ENCODE assay signal across 8 mouse cellular contexts in genomic region chrX:73096941-73097508, GRCm38 (mm10).
DNase-seq lines count a peak whose midpoint lies in the region.

TSS of gene Xlr3a (minus strand) at chrX:73097095.

- DNase-seq in CD4-positive, CD25-positive, alpha-beta regulatory T cell, adult 2 months (ENCODE audit: low read depth, low spot score), result peak; percentile 4
- peak; percentile 84 for DNase-seq in R1 (ENCODE audit: low read depth, low spot score)
- DNase-seq in embryo, embryonic 10 days (ENCODE audit: low spot score), result peak; percentile 4
- DNase-seq in heart, adult 11 months, result peak; percentile 92
- DNase-seq in left cerebral cortex, adult 11 months (ENCODE audit: low spot score), result peak; percentile 1
- peak; percentile 1 for DNase-seq in lung, postnatal 36 days
- peak; percentile 0 for DNase-seq in skeletal muscle tissue, adult 2 months (ENCODE audit: low read depth, low spot score)
- peak; percentile 73 for DNase-seq in yolk sac, embryonic 10.5 days (ENCODE audit: low spot score)

Comparison
In these comparisons a context has a peak if more than half of its experiments do, and no peak if none do; other contexts are left out.
1. Peak in every context shown above with its lines: DNase-seq.
2. DNase-seq: peak in every context shown above with its lines; median percentile 92 in heart, adult 11 months; 84 in R1; 73 in yolk sac, embryonic 10.5 days; 4 in CD4-positive, CD25-positive, alpha-beta regulatory T cell, adult 2 months; 4 in embryo, embryonic 10 days; 1 in left cerebral cortex, adult 11 months; 1 in lung, postnatal 36 days; 0 in skeletal muscle tissue, adult 2 months.